Mouse (Mus musculus) C2C12 (cell line): ENCODE measurements at regions not wholly inside any gene's neighbourhood (a gene's known extent, or its start where the extent isn't known, plus 50 kb on each side); places are given as distances from the start of the nearest gene placed in this dataset.

ENCODE experiments used
- H3K27me3 ChIP-seq: one replicate; pipeline ENCODE4 v1.6.1; 2011; ENCODE audit not compliant: control insufficient read depth, insufficient read depth, insufficient read length
- H3K36me3 ChIP-seq: one replicate; pipeline ENCODE4 v1.6.1; 2011; ENCODE audit not compliant: control insufficient read depth, insufficient read depth
- H3K4me3 ChIP-seq: one replicate; pipeline ENCODE4 v1.5.1; 2011; ENCODE audit warnings: mild to moderate bottlenecking, control low read depth; ENCODE audit not compliant: poor library complexity, insufficient read depth, severe bottlenecking
- H3K79me2 ChIP-seq: one replicate; pipeline ENCODE4 v1.6.1; 2011; ENCODE audit not compliant: control insufficient read depth, insufficient read depth
- H3K79me3 ChIP-seq: one replicate; pipeline ENCODE4 v1.6.1; 2011; ENCODE audit warnings: low read depth, control low read depth
- H3ac ChIP-seq: one replicate; pipeline ENCODE3; 2011; ENCODE audit warnings: low read depth; ENCODE audit not compliant: control insufficient read depth, insufficient read length
- CEBPB ChIP-seq: IDR thresholded peaks from one replicate; pipeline ENCODE4 v1.6.1; 2011; ENCODE audit warnings: low read depth, mild to moderate bottlenecking, control low read depth, moderate library complexity
- CTCF ChIP-seq: IDR thresholded peaks from one replicate; pipeline ENCODE4 v1.5.1; 2011; ENCODE audit not compliant: control insufficient read depth, insufficient read depth, insufficient read length
- FOSL1 ChIP-seq: IDR thresholded peaks from one replicate; pipeline ENCODE4 v1.8.0; 2011; ENCODE audit warnings: mild to moderate bottlenecking, low read length; ENCODE audit not compliant: poor library complexity, insufficient read depth, severe bottlenecking
- MAX ChIP-seq: IDR thresholded peaks from one replicate; pipeline ENCODE4 v1.6.1; 2011; ENCODE audit warnings: mild to moderate bottlenecking, control low read depth
- MYOD1 ChIP-seq: IDR thresholded peaks from one replicate; pipeline ENCODE4 v1.6.1; 2011; ENCODE audit warnings: low read depth; ENCODE audit not compliant: control insufficient read depth, insufficient read length
- MYOG ChIP-seq: IDR thresholded peaks from one replicate; pipeline ENCODE4 v1.6.1; 2011; ENCODE audit not compliant: control insufficient read depth, insufficient read length; ENCODE audit errors: extremely low read depth
- USF1 ChIP-seq: IDR thresholded peaks from one replicate; pipeline ENCODE4 v1.6.1; 2011; ENCODE audit warnings: low read depth, mild to moderate bottlenecking, control low read depth, moderate library complexity

DNA sequence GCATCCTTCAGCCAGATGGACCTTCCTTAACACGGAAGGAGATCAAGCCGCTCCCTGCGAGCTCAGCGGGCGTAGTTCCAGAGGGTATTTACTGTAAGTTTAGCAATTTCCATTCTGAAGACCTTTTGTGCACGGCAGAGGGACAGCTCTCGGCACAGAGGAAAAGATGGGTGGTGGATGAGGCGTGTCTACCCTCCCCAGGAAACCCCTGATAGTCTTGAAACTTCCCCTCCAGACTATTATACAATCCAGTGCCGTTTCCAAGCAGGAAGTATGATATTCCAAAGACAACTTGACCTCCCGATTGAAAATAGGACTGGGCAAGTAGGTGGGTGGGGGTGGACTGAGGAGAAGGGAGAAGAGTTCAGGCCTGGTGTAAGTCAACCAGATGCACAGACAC is 340.4 kb upstream of the Adgrl2 start:
- TF ChIP-seq MYOG: no peak
- TF ChIP-seq CEBPB: no peak
- TF ChIP-seq MAX: no peak
- TF ChIP-seq FOSL1: no peak
- no peak for TF ChIP-seq CTCF
- TF ChIP-seq MYOD1: no peak
- no peak for TF ChIP-seq USF1
- no peaks in the 10 kb centered on the region for H3K27me3 ChIP-seq
- no peak overlapping the region for H3ac ChIP-seq
- H3K4me3 ChIP-seq: no peak overlapping the region
- H3K36me3 ChIP-seq: no peaks in the 10 kb centered on the region
- H3K79me2 ChIP-seq: no peaks in the 10 kb centered on the region
- no peaks in the 10 kb centered on the region for H3K79me3 ChIP-seq

GRCm38 (mm10) chr3:149330041-149330440 is 339.7 kb upstream of the Adgrl2 start:
- Histone ChIP-seq H3K79me2 (no peaks in the 10 kb centered on the region), H3K4me3 (no peak overlapping the region), H3K36me3 (no peaks in the 10 kb centered on the region), H3ac (no peak overlapping the region), H3K79me3 (no peaks in the 10 kb centered on the region), H3K27me3 (no peaks in the 10 kb centered on the region)
- TF ChIP-seq FOSL1 (no peak), MAX (no peak), MYOG (no peak), CTCF (no peak), USF1 (no peak), CEBPB (no peak)

DNA sequence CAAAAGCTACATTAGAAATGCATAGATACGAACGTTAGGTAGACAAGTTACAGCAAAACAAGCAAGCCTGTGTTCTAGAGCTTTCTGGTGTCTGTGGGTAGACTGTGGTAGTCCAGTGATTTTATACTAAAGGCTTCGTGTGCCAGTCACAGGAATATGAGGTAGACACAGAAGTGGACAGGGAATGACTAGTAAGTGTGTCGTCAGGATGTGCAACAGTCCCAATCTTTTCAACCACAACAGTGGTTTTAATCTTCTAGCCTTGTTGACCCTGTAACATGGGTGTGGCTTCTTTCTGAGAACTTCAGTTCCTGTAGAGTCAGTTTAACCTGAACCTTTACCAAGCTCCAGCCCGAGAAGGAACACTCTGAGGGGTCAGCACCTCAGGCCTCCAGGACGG is 339.3 kb upstream of the Adgrl2 start:
- H3K79me3 ChIP-seq: no peaks in the 10 kb centered on the region
- H3K79me2 ChIP-seq: no peaks in the 10 kb centered on the region
- no peak overlapping the region for H3K4me3 ChIP-seq
- H3ac ChIP-seq: no peak overlapping the region
- TF ChIP-seq MAX: no peak
- no peak for TF ChIP-seq USF1
- no peak for TF ChIP-seq CEBPB
- no peak for TF ChIP-seq MYOG
- no peak for TF ChIP-seq CTCF
- no peak for TF ChIP-seq FOSL1
- TF ChIP-seq MYOD1: no peak
- H3K27me3 ChIP-seq: no peaks in the 10 kb centered on the region
- H3K36me3 ChIP-seq: no peaks in the 10 kb centered on the region

DNA sequence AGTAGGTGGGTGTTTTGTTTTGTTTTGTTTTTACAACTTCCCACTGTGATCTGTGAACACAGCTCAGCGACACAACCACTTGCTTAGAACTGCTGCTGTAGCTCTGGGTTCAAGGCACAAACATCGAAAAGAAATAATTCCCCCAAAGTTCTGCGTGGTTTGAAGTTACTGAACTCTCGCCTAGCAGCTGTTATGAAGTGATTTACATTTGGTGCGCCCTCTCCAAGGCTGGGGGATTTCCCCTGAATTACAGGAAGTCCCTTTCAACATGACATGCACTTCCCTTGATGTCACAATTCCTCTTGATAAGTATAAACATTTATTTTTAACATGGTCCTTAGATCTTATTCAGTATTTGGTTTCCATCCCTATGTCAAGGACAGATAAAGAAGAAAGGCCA is 336.3 kb upstream of the Adgrl2 start:
- no peaks in the 10 kb centered on the region for H3K36me3 ChIP-seq
- H3K79me2 ChIP-seq: no peaks in the 10 kb centered on the region
- no peaks in the 10 kb centered on the region for H3K79me3 ChIP-seq
- H3ac ChIP-seq: no peak overlapping the region
- H3K27me3 ChIP-seq: no peaks in the 10 kb centered on the region
- H3K4me3 ChIP-seq: no peak overlapping the region
- TF ChIP-seq CTCF: no peak
- no peak for TF ChIP-seq MAX
- TF ChIP-seq USF1: no peak
- TF ChIP-seq CEBPB: no peak
- no peak for TF ChIP-seq FOSL1
- no peak for TF ChIP-seq MYOD1
- no peak for TF ChIP-seq MYOG

GRCm38 (mm10) chr3:149324088-149324487 is 333.7 kb upstream of the Adgrl2 start:
- Histone ChIP-seq H3K36me3 (no peaks in the 10 kb centered on the region), H3K79me2 (no peaks in the 10 kb centered on the region), H3K79me3 (no peaks in the 10 kb centered on the region), H3K27me3 (no peaks in the 10 kb centered on the region), H3ac (no peak overlapping the region), H3K4me3 (no peak overlapping the region)
- no peak for TF ChIP-seq MYOD1

- Histone ChIP-seq H3K36me3 (no peaks in the 10 kb centered on the region), H3K4me3 (no peak overlapping the region), H3ac (no peak overlapping the region), H3K79me2 (no peaks in the 10 kb centered on the region), H3K79me3 (no peaks in the 10 kb centered on the region), H3K27me3 (no peaks in the 10 kb centered on the region)
- TF ChIP-seq FOSL1 (no peak), CTCF (no peak), USF1 (no peak), MYOD1 (no peak), MAX (no peak), CEBPB (no peak), MYOG (no peak)
Measured at GRCm38 (mm10) chr3:149318728-149319127, 328.4 kb upstream of the Adgrl2 start.
